Mouse (Mus musculus) mouse embryonic stem cell (cell line): Measurements from ENCODE around the gene Ifnlr1.
"Not testable (repeated sequence)": the region's sequence is repeated elsewhere in the genome, so short reads cannot be mapped to it uniquely, and the experiment has no call there.

Experiments
- in situ Hi-C, 2 experiments: fragments of 300-500 bp; cut with MboI; formaldehyde crosslinking; loops; 1 replicate in 1 of 2; 3 replicates in 1 of 2; pipeline ENCODE4 v1.14.3; 2019 to 2020; ENCODE audit warnings: low sequenced_read_pairs in 2 of 2, low pct_unique_long_range_greater_than_20kb in 1 of 2, mixed read lengths in 1 of 2; ENCODE audit not compliant: unreplicated experiment in 1 of 2

Ifnlr1 gene

GRCm38 (mm10) chr4:135679316-135679715, 6.8 kb upstream of the Ifnlr1 start:
- in situ Hi-C loops: no loop called here

- in situ Hi-C loops: no loop called here
Measured at GRCm38 (mm10) chr4:135681789-135682188, 4.3 kb upstream of the Ifnlr1 start.

GRCm38 (mm10) chr4:135683553-135683952, 2.5 kb upstream of the Ifnlr1 start:
- in situ Hi-C loops: no loop called here

- in situ Hi-C loops: no loop called here
Measured at GRCm38 (mm10) chr4:135684731-135685130, 1.4 kb upstream of the Ifnlr1 start.

GRCm38 (mm10) chr4:135686568-135686953, 474 bp downstream of the Ifnlr1 start:
- in situ Hi-C loops: no loop called here

GRCm38 (mm10) chr4:135689797-135690196, 3.7 kb downstream of the Ifnlr1 start:
- in situ Hi-C loops: no loop called here

GRCm38 (mm10) chr4:135690241-135690640, 4.2 kb downstream of the Ifnlr1 start:
- in situ Hi-C loops: no loop called here

GRCm38 (mm10) chr4:135692916-135693315, 6.8 kb downstream of the Ifnlr1 start:
- in situ Hi-C loops: no loop called here

- in situ Hi-C loops: no loop called here
Measured at GRCm38 (mm10) chr4:135698498-135698897, 12.4 kb downstream of the Ifnlr1 start.

- in situ Hi-C loops: no loop called here
Measured at GRCm38 (mm10) chr4:135703497-135703896, 17.4 kb downstream of the Ifnlr1 start.

- in situ Hi-C loops: no loop called here
Measured at GRCm38 (mm10) chr4:135704016-135704415, 17.9 kb downstream of the Ifnlr1 start.

GRCm38 (mm10) chr4:135706045-135706444, 20.0 kb downstream of the Ifnlr1 start:
- in situ Hi-C loops: no loop called here

- in situ Hi-C loops: no loop called here
Measured at GRCm38 (mm10) chr4:135709072-135709564, 23.0 kb downstream of the Ifnlr1 start.

GRCm38 (mm10) chr4:135709621-135710020, 23.5 kb downstream of the Ifnlr1 start:
- in situ Hi-C loops: no loop called here

GRCm38 (mm10) chr4:135710392-135710791, 24.3 kb downstream of the Ifnlr1 start:
- in situ Hi-C loops: no loop called here

- in situ Hi-C loops: no loop called here
Measured at GRCm38 (mm10) chr4:135714776-135715175, 28.7 kb downstream of the Ifnlr1 start.

GRCm38 (mm10) chr4:135716438-135716837, 30.4 kb downstream of the Ifnlr1 start:
- in situ Hi-C loops: not testable (repeated sequence)

GRCm38 (mm10) chr4:135722540-135723290, 36.6 kb downstream of the Ifnlr1 start:
- in situ Hi-C loops: no loop called here

- in situ Hi-C loops: no loop called here
Measured at GRCm38 (mm10) chr4:135726416-135726815, 40.3 kb downstream of the Ifnlr1 start.

- in situ Hi-C loops: no loop called here
Measured at GRCm38 (mm10) chr4:135727817-135728216, 41.7 kb downstream of the Ifnlr1 start, which contains the start of gene Il22ra1. Gene Il22ra1 (plus strand): TSS chr4:135728172.
